Mouse (Mus musculus) bone marrow macrophage, adult 2 months (primary cell): Measurements from ENCODE around the gene A630001G21Rik.

ENCODE experiments used
- CTCF ChIP-seq: IDR thresholded peaks from 2 replicates; pipeline ENCODE4 v1.5.1; 2012; ENCODE audit warnings: low read depth, mild to moderate bottlenecking, low read length, moderate library complexity
- POLR2A ChIP-seq: IDR thresholded peaks from 2 replicates; pipeline ENCODE4 v1.6.1; 2012; ENCODE audit warnings: mild to moderate bottlenecking, low read depth, low read length, borderline replicate concordance

GRCm38 (mm10) chr1:85793208-85794105, 15.0 kb upstream of the A630001G21Rik start, which contains the start of gene Cab39:
- TF ChIP-seq POLR2A (no peak), CTCF (peak; percentile 38; the same call in 1 of the 2 replicates)
